Mouse (Mus musculus): ENCODE measurements around the gene Trim40.

Gene Trim40

GRCm38 (mm10) chr17:36843696-36844095 lies 46.2 kb downstream of the Trim40 start:
- in situ Hi-C loops (cut with MboI, MseI), result loop anchor here in 1 of 2 experiments (10.0 kb wide), 1 partner anchor 1559 kb away; no protein-coding TSS in a partner anchor

GRCm38 (mm10) chr17:36840961-36841445 lies 48.9 kb downstream of the Trim40 start:
- in situ Hi-C loops (cut with MboI, MseI), result loop anchor here in 1 of 2 experiments (10.0 kb wide), 1 partner anchor 1556 kb away; no protein-coding TSS in a partner anchor

- in situ Hi-C loops (cut with MboI, MseI), result loop anchor here (5.0 to 10.0 kb wide), 2 partner anchors 212 to 1555 kb away; no protein-coding TSS in a partner anchor
These were observed 50.0 kb downstream of the Trim40 start for GRCm38 (mm10) chr17:36839931-36840330.

DNA sequence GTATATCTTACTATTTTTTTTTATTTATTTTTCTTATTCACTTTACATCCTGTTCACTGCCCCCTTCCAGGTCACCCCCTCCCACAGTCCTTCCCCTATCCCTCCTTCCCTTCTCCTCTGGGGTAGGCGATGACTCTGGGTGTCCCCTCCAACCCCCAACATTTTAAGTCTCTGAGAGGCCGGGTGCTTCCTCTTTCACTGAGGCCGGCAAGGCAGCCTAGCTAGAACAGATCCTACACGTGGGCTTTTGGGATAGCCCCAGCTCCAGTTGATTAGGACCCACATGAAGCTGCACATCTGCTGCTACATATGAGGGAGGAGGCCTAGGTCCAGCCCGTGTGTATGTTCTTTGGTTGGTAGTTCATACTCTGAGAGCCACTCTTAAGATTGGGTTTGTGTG lies 50.9 kb downstream of the Trim40 start:
- in situ Hi-C loops (cut with MboI, MseI), result loop anchor here in 1 of 2 experiments (5.0 kb wide), 1 partner anchor 213 kb away; no protein-coding TSS in a partner anchor

DNA sequence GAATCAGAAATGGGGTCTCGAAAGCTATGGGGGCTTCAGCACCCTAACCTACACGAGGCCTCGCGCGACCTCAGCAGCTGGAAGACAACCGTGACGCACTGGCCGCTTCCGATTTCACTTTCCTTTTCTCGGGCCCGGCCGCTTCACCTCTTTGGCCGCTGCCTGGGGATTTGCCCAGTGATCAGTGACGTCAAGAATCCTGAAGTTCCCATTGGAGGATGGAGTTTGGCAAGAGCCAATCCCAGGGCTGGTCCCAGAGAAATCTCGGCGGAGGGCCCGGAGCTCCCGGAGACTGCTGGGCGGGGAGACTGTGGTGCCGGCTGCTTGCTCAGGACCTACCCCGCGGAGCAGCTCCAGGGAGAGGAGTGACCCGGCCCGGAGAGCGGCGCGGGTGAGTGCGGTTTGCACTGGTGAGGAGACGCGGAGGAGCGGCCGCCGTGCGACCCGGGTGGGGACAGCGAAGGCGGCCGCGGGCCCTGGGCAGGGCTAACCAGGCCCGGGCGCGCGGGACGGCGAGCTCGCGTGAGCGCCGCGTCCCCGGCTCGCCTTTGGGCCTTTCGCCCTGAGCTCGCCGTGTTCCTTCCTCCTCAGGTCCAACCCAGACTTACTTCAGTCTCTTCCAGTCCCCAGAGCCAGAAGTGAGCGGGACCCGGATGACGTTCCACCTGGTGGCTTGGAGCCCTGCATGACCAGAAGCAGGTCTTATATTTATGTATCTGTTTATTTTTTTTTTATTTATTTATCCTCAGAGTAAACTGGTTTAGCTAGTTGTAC lies 52.9 kb downstream of the Trim40 start, which contains the start of gene Trim26:
Trim26 (plus strand) TSS at position 261 of the 774 bp plus-strand sequence.
- in situ Hi-C loops (cut with MboI, MseI), result loop anchor here in 1 of 2 experiments (5.0 kb wide), 1 partner anchor 215 kb away; no protein-coding TSS in a partner anchor

DNA sequence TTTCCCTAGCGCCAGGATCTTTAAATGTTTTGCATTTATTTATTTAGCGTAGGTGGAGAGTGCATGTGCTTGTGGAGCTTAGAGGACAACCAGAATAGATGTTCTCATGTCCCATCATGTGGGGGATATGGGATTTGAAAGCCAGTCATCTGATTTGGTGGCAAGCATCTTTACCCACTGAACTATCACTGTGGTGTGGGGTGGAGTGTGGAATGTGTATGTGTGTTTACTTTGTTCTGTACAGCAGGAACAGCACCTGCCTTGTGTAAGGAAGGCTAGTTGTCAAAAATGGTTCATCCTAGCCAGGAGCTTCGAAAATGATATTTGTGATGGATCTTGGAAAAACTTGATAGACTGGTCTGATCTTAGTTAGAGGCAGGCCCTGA lies 53.5 kb downstream of the Trim40 start:
- in situ Hi-C loops (cut with MboI, MseI), result loop anchor here in 1 of 2 experiments (5.0 kb wide), 1 partner anchor 216 kb away; no protein-coding TSS in a partner anchor

DNA sequence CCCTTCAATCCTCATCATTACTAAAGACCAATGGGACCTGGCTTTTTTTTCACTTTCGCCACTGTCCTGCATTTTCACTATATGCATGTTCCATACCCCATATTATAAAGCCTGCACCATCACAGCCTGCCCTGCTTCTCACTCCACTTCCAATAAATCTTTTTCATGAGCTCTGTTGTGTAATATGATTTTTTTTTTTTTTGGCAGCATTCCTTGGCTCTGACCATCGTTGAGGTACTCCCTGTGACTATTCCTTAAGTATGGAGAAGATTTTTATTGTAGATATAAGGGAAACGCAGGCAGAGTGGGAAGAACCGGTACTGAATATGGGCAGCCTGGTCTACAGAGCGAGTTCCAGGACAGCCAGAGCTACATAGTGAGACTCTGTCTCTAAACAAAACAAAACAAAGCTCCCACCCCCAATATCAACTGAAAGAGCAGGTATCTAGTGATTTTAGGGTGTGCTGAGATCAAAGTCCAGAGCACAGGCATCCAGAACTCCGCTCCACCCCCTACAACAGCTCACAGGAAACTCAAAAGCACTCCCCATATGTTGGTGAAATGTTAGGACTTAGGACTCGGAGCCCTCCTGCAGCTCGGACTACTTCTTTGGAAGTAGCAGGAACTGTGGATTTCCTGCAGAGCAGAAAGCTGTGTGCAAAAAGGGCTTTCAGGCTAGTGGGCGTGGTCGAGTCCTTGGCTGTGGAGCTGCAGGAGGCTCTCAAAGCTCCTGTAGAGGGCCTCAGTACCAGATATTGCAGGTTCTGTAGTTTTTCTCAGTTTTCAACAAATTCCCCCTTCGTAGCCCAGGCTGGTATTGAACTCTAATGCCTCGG lies 54.1 kb downstream of the Trim40 start:
- in situ Hi-C loops (cut with MboI, MseI), result loop anchor here in 1 of 2 experiments (5.0 kb wide), 1 partner anchor 216 kb away; no protein-coding TSS in a partner anchor

DNA sequence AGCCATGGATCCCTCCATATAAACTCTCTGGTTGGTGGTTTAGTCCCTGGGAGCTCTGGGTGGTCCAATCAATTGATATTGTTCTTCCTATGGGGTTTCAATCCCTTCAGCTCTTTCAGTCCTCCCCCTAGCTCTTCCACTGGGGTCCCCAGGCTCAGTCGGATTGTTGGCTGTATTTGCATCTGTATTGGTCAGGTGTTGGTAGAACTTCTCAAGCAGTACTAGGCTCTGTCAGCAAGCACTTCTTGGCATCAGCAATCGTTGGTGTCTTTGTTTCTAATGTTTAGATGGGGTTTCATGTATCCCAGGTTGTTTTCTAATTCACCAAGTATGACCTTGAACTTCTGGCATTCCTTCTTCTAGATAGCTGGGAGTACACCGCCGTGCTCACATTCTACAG lies 57.2 kb downstream of the Trim40 start:
- in situ Hi-C loops (cut with MboI, MseI), result no loop called here
